Mouse (Mus musculus) CH12.LX (cell line): Measurements from ENCODE around the gene Zfp846.
"Not testable (repeated sequence)": the region's sequence is repeated elsewhere in the genome, so short reads cannot be mapped to it uniquely, and the experiment has no call there.

ENCODE experiments used
- CHD1 ChIP-seq: IDR thresholded peaks from 2 replicates; pipeline ENCODE4 v1.6.1; 2012; ENCODE audit warnings: low read depth, low read length, improper control_type of control experiment, inconsistent platforms
- CTCF ChIP-seq, 2 experiments: IDR thresholded peaks in 1 of 2; conservative IDR thresholded peaks in 1 of 2; 2 replicates each; pipeline ENCODE4 v1.5.1; 2011 to 2012; ENCODE audit warnings: low read depth in 2 of 2, low read length in 2 of 2, improper control_type of control experiment in 1 of 2, inconsistent platforms in 1 of 2, mild to moderate bottlenecking in 1 of 2, moderate library complexity in 1 of 2
- ETS1 ChIP-seq: conservative IDR thresholded peaks from 2 replicates; pipeline ENCODE4 v1.6.1; 2012; ENCODE audit warnings: low read depth, mild to moderate bottlenecking, inconsistent platforms, low read length, improper control_type of control experiment, moderate library complexity
- POLR2A ChIP-seq: IDR thresholded peaks from 2 replicates; pipeline ENCODE4 v1.6.1; 2011; ENCODE audit warnings: low read depth, mild to moderate bottlenecking, improper control_type of control experiment, low read length
- ZC3H11A ChIP-seq: IDR thresholded peaks from 2 replicates; pipeline ENCODE4 v1.6.1; 2012; ENCODE audit warnings: low read depth, mild to moderate bottlenecking, inconsistent platforms, low read length, improper control_type of control experiment

DNA sequence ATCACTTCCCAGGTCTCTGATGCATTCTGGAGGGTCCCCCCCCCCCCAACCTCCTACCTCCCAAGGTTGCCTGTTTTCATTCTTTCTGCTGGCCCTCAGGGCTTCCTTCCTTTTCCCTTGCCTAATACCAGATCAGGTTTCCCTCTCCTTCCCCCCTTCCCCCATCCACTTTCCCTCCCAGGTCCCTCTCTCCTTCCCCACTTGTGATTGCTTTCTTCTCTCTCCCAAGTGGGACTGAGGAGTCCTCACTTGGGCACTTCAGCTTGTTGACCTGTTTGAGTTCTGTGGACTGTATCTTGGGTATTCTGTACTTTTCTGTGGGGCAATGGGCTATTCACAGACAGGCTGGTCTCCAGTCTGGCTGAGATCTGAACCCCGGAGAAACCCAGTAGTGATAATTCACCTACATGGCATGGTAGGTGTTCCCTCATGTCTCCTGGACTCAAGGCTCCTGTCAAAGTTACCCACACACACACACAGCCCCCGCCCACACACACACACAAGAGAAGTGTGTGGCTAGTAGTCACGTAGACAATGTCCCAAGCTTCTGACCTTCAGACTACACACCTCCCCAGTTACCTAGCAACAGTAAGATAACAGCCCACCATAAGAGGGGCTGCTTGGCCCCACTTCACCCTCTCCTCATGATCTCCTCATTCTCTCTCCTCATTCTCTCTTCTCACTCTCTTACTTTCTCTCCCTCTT lies 15.6 kb upstream of the Zfp846 start:
- not testable (repeated sequence) for TF ChIP-seq CHD1; ZC3H11A; CTCF (conservative IDR thresholded peaks at IDR 0.05 in 1 of 2, IDR thresholded peaks at IDR 0.05 in 1 of 2; ENCODE audit: low read depth in 2 of 2, low read length in 2 of 2); POLR2A; ETS1
